Mouse (Mus musculus) MEL-GATA-1-ER (cell line): Measurements from ENCODE around the gene Adamts14.

Experiments used
- DNase-seq: peaks from one replicate; pipeline ENCODE4 v3.0.0-alpha.2; 2012; ENCODE audit warnings: low read depth; ENCODE audit errors: extremely low read depth

The Adamts14 gene

DNA sequence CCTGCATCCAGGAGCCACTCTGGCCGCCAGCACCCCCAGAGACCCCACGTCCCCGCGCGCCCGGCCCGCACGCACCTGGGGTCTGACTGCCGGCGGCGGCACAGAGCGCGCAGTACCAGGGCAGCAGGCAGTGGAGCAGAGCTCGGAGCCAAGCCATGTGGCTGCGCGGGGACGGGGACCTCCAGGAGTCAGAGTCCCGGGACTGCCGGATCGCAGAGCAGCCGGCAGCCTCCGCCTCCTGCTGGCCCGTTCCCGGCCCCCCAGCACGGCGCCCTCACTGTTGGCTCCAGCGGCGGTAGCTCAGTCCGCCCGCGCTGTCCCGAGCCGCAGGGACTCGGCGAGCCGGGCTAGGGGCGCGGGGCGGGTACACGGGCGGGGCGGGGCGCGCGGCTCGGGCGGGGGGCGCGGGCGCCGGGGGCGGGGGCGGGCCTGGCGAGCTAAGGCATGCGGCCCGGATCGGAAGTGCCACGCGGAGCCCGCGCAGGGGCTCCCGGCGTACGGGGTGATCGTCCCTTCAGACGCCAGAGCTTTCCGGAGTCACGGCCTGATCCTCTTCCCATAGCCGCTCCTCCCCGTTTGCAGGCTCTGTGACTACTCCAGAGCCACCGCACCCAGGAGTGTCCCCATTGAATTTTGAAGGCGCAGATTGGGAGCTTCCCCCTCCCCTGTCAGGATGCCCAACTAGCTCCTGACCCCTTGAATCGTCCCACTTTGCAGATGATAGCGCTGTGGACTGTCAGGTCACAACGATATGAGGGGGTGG lies at the start of gene Adamts14:
Gene Adamts14 (minus strand): TSS at position 358 of the 763 bp plus-strand sequence.
- no peak for DNase-seq

DNA sequence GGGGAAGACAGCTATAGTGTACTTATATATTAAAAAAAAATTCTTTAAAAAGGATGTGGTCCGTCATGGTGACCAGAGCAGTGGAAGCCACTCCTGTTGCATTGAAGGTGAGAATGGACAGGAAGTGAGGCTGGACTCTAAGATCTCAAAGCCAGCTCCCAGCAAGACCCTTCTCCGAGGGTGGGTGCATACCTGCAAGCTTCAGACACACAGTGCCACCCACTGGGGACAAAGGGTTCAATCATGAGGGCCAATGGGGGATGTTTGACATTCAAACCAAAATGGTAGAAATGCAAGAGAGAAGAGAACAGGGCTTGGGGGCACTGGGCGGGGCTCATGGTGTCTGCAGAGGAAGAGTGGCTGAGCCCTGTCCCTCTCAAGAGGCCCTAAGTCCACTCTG lies 45.3 kb upstream of the Adamts14 start:
- no peak for DNase-seq

DNA sequence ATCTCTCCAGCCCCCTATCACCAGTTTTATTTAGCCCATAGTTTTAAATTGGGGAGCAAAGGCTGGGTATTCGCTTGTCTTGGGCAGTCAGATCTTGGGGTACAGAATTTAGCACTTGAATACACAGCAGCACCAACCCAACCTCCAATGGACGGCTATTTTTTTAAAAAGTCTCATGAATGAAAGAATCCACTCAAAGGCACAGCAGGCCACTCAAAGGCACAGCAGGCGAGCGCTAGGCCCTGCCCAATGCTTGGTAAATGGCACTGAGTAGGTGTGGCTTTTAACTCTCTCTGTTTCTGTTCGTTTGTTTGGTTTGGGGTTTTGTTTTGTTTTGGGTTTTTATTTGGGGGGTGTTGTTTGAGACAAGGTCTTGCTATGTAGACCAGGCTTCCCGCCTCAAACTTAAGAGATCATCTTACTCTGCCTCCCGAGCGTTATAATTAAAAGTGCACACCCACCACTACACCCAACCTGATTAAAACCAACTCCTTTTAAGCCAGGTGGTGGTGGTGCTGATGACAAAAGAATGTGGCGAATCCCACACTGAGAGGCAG lies 42.2 kb upstream of the Adamts14 start:
- DNase-seq = no peak

DNA sequence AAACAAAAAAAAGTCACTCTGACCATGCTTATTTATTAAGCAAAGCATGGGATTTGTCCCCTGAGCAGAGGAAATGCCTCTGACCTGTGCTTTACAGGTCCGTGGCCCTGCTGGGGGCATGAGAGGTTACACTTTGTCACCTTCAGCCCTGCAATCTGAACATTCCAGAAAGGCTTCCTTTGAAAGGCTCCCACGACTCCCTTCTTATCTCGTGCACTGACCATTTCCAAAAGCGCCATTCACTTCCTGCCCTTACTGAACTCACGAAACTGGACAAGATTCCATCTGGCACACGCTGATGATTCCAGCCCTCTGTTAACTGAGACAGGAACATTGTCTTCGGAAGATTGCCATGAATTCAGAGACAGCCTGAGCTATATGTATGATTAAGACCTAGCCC lies 40.5 kb upstream of the Adamts14 start:
- DNase-seq = no peak

DNA sequence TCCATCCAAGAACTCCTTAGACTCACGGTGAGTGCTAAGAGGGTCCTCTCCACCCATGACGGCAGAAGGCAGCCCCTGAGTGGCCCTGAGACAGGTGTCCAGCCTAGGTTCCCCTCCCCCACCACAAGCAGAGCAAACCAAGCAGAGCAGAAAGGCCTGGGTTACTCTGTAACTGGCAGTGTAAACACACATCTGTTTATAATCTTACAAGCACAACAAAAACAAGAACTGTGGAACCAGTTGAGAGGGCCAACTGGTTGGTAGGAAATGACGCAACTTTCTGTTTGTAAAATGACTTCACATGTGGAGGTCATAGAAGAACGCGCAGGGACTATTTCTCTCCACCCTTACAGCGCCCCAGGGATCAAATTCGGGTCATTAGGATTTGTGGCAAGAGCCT lies 39.5 kb upstream of the Adamts14 start:
- no peak for DNase-seq

DNA sequence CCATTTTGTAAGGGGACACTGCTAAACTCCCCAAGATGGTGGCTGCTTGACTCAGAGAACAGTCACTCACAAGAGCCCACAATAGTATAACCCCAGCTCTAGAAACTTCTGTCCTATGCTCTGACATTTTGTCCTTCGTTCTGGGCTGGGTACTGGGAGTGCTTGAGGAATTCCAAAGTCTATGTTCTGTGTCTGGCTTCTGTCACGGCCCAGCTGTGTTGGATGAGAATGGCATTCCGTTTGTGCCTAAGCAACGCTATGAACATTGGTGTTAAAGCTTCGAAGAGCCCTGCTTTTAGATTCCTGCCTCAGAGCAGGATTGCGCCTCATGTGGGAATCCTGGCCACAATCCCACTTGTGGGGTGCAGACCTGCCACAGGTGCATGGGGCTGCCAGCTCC lies 38.9 kb upstream of the Adamts14 start:
- DNase-seq = no peak

DNA sequence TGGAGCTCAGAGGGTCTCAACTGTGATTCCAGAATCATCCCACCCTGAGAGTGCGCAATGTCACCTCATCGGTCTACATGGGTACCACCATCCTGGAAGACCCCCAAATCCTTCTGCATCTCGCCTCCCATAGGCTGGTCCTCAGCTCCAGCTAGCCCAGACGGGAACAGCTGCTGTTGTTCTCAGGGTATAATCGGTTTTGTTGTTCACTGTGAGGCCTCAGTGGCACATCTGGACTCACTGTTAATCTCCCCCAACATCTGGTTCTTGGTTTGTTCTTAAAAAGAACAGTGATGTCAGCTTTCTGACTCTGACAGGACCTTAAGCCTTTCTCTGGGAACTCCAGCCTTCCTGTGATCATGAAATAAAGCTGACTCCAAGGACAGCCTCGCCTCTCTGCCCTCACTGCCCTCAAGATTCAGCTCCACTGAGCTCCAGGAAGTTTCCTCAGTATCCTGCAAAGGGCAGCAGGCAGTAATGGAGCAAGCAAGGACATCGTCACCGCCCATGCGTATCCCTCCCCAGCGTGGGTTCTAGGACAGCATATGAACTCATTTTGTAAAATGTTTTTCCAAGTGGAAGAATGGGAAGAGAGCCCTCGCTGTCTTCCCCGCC lies 35.6 kb upstream of the Adamts14 start:
- DNase-seq = no peak

DNA sequence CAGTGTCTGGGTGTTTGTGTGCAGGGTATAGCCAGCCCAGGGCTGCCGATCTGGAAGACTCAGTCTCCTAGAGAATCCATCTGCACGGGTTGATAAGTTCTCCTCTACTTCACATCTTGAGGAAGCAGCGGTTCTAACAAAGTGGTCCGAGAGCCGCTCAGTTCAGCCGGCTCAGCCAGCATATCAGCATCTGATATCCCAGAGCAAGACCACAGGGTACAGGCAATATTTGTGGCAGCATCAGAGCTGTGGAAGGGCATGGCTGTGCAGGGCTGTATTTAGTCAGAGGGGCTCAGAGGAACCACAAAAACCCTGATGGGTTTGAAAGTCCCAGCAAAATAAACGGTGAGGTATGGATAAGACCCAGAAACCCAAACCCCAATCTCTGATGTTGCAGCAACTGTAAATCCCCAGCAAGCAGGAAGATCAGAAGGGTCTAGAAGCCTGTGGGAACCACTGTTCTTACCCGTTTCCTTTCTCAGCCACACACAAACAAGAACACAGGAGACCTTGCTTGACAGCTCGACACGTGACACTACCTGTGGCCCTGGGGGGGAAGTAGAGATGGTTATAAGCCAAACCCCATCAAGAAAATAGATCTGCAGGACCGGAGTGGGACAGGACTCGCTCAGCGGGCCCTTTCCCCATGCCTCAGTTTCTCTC lies 32.8 kb upstream of the Adamts14 start:
- DNase-seq = peak; percentile 50

DNA sequence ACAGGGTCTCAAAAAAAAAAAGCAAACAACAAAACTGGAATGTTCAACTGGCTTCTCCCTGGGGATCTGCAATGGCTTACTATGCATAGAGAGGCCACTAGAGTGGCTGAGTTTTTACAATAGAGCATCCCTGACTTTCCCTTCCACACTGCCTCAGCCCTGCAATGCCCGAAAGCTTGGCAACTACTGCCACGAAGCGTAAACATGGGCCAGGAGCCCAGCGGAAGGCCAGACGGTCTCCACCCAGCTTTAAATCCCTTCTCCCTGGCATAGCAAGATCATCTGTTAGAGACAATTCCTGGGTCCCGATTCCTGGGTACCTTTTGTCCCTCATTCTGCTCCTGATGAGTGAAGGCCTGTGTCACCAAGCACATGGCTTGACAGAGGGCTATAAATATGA lies 30.8 kb upstream of the Adamts14 start:
- no peak for DNase-seq

DNA sequence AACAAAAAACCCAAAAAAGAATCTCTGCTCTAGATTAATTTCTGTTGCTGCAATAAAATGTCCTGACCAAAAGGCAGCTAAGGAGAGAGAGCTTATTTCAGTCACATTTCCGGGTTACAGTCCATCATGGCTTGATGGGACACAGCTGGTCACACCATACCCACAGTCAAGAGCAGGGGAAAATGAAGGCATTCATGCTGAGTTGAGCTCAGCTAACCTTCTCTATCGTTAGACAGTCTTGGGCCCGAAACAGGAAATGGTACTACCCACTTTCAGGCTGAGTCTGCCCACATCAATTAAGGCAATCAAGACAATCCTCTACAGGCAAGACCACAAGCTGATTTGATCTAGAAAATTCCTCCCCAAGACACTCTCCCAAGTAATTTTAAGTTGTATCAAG lies 27.8 kb upstream of the Adamts14 start:
- DNase-seq = no peak

DNA sequence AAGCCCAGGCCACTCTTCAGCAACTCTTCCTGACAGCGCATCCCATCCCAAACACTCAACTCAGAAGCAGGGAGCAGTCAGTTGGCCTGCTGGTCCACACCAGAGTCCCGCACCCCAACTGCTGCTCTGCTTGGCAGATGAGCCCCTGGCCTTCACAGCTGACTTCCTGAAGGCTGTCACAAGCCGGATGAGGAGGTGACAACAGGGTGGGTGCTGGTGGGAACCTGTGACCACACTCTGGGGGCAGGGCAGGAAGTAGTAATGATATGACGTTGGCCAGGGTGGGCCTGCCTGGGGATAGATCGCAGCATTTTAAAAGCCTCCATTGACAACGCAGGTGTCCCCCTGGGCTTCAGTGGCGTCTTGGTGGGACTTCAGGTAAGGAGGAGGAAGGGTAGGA lies 24.2 kb upstream of the Adamts14 start, which contains the start of gene Prf1:
Gene Prf1 (plus strand): TSS at position 357 of the 400 bp plus-strand sequence.
- no peak for DNase-seq

DNA sequence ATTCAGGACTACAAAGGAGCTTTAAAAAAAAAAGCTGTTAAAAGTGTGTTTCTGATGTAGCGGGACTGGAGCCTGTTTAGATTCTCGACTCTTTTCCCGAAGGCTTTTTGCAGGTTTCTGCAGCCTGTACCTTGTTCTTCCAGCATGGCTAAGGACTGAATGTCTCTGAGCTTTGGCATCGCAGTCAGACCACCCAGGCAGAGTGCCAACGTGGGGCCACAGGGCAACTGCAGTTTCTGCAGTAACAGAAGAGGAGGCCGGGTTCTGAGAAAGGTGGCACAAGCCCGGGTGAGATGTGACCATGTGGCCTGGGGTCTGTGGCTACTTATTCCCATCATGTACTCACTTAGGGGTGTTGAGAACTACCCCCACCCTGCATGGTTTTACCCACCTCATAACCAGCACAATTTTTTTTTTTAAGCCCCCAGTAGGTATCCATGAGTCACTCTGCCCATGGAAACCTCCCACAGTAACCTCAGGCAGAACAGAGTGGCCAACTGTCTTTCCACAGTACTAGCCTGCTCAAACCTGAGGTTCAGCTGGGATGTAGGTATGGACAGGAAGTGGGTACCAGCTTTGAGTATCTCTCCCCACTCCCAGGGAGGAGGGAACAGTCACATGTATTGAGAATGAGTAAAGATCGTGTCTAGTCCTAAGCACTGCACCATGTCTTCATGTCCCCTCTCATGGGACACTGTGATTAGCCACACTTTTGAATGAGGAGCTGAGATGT lies 23.6 kb upstream of the Adamts14 start:
- DNase-seq = no peak

DNA sequence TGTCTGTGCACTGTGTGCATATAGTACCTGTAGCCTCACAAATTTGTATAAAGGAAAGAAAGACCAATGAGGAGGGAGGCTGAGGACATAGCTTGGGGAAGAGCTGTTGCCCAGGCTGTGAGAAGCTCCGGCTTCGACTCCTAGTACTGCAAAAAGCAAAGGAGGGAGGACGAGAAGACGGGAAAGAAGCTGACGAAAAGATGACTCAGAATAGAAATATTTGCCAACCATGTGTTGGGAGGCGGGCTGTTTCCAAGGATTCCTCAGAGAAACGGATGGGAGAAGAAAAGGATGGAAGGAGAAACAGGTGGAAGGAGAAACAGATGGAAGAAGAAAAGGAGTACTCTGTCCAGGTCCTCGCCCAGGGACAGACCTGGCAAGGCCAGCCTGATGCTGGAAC lies 21.0 kb upstream of the Adamts14 start:
- no peak for DNase-seq

DNA sequence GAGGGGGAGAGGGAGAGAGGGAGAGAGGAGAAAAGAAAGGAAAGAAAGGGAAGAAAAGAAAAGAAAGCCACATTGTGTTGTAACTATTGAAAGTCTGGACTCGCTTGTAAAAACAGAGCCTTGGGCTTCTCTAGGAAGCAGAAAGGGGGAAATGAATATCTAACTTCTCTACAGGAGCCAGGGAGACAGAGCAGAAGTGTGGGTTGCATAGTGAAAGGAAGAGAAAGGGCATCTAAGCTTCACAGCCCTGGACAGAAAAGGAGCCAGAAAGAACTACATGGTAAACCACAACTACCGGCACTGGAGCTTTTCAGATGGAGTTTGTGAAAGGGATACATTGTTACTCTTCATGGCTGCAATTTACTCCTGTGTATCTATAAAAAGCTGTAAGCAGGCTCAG lies 17.2 kb upstream of the Adamts14 start:
- DNase-seq = no peak

DNA sequence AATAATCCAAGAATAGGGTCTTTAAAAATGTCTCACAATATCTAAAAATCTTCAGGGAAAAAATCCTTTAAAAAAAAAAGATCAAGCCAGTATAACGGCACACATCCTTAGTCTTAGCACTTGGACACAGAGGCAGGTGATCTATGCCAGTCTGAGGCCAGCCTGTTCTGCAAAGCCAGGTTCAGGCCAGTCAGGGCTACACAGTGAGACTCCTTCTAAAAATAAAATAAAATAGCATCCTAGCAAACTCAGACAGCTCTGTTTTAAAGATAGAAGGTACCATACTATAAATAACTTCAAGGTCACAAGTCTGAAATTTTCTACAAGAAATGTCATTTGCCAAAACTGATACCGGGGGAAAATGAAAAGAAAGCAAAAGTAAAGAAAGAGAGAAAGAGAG lies 16.8 kb upstream of the Adamts14 start:
- DNase-seq = no peak

DNA sequence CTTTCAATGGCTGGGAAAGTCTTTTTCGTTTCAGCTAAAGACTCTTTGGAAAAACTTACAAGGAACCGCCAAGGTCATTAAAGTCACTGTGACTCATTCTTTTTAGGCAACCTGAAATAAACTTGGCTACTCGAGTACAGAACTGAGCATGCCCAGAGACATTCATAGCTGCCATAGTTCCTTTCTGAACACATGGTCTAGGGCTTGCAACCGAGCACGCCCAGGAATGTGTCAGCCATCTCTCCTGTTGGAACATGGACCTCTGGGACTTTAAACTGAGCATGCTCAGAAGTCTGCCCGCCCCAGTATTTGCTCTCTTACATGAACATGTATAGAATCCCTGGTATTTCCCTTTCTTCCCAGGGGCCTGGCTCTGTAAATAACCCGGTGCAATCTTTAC lies 13.0 kb upstream of the Adamts14 start:
- DNase-seq = no peak

DNA sequence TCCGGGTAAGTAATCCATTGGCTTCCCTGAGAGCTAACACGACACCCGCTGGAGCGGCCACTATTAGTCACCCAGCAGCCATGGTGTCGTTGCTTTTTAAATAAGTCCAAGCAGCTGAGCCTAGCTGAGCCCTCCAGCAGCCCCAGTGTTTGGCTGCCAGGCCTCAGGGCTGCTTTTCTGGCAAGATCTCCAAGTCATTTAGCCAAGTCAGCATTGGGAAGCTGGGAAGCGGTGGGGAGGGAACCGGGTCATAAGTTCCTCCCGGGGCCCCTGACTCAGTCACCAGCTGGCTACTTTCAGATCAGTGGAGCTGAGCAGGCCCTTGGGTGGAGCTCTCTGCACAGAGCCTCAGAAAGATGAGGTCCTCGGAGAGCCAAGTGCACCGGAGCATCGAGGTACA lies 12.0 kb upstream of the Adamts14 start:
- DNase-seq = no peak

DNA sequence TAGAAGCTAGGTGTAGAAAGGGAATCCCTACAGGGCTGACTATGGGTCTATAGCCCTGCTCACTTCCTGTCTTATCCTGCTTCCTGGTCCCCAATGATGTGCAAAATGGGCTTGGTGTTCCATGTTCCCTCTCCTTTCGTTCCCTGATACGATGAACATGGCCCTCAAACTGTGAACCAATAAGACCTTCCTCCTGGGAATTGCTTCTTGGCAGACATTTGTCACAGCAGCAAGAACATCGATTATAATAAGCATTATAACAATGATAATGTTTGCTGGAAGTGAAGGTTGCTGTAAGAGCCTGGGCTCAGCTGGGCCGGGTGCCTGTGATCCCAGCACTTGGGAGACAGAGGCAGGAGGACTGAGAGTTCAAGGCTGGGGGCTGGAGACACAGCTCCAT lies 11.1 kb upstream of the Adamts14 start:
- DNase-seq = no peak

DNA sequence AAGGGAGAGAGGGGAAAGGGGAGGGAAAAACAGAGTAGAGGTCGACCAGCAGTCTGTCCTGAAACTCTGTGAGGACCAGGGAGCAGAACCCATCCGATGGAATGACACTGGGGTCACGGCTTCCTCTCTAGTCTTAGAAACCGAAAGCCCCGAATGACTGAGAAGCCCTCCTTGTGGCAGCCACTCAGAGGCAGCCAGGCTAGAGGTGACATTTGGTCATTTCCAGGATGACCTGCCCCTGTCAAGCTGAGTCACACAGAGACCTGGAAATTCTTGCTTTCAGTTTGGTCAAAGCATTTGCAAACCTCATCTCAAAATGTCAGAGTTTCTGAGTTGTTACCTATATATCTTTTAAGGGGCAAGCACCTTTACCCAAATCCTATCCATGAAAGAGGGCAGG lies 7.9 kb upstream of the Adamts14 start:
- DNase-seq = no peak

DNA sequence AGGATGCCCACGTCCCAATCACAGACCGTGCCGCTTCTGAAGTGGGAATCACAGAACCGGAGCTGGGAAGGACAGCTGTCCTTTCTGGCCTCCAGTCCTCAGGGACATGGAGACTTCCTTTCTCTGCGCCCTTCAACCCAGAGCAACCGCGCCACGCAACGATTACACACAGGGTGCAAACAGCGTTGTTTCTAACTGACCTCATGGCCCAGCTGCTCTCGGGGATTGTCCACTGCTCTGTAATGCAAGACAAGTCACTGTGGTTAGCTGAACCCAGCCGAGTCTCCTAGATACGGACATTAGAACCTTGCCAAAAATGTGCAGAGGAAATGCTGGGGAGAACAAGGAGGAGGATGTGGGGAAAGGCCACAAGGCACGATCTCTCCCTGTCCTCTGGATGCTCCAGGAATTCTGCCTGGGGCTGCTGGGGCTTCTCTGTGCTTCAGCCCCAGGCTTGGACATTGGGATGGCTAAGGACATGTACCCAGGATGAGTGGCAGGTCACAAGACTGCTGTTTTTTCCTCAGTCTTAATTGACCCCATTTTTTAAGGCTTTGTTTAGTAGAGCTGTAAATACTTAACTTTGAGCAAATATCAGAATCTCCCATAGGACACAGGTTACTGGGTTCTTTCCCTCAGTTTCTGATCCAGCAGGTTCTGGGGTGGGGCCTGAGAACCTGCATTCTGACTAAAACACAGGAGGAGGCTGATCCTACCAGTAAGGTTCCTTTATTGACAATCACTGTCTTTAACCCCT lies 4.9 kb upstream of the Adamts14 start:
- no peak for DNase-seq

DNA sequence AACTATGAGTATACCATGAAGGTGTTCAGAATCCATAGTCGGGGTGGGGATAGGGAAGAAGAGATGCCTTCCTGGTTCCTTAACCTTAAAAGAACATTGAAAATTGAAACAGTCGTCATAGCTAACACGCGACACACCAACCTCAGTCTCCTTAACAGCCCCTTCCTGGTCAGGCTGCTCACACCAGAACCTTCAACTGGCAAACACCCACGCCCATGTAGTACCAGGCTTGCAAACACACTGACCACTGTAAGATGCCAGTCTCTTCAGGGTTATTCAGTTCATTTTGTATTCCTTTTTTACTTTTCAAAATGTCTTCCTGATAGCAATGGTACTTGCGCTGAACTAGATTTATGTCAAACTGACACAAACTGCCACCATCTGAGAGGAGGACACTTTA lies 3.8 kb upstream of the Adamts14 start:
- DNase-seq = no peak
